Mouse (Mus musculus): ENCODE measurements around the gene Tbc1d4.

DNA sequence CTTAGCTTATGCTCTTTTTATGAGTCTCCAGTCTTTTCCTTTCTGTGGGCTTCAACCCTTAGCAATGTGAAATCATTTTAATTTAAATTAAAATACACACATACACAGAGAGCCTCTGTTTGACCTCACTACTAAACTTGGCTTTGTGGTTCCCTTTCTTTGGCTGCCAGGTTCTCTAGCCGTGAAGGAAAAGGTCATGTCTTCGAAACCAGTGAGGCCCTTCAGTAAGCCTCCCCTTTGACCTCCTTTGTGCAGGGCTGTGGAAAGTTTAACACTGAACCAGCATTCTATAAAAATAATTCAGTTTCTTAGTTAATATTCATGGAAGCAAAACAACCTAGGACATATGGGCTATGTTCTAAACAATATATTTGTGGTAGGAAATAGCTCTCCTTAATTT is 78.5 kb downstream of the Tbc1d4 start:
- no peak for TF ChIP-seq CTCF (IDR thresholded peaks at IDR 0.05)
- TF ChIP-seq EP300 (IDR thresholded peaks at IDR 0.05), result no peak

All from lung, postnatal 0 days (tissue).